Mouse (Mus musculus): ENCODE data around the gene Cacna1d. TPM values are rescaled to one million over a fixed set of nuclear protein-coding genes. Genes with fewer than 3 reads are reported as not detected.

Cacna1d gene
- polyA plus RNA-seq, 1 experiment from 2014 or later: 7.0 TPM

DNA sequence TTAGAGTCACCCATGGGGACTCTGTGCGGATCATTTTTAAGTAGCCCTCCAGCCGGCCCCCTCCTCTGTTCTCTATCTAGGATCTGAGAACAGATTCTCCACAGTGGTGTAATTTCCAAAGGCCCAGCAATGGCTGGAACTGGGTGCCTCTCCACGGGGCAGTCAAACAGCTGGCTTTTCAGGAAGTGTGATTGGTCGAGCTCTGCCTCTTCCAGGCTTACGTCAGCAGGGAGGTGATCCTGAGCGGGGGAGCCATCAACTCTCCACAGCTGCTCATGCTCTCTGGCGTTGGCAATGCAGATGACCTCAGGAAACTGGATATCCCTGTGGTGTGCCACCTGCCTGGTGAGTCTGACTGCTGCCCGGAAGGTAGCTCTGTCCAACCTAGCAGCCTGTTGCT is 457.9 kb downstream of the Cacna1d start:
- Histone ChIP-seq H3K4me3 (no peak overlapping the region), H3K4me2 (no peak overlapping the region)
- no peak for ATAC-seq (ENCODE audit: low FRiP score)

GRCm38 (mm10) chr14:30027378-30027777 is 463.9 kb downstream of the Cacna1d start:
- 50% methylated on average over 2 of the region's 2 CpGs for WGBS

More for the DNA sequence above, 457.9 kb downstream of the Cacna1d start:
- Histone ChIP-seq H3K9me3 (no peaks in the 10 kb centered on the region), H3K27me3 (no peaks in the 10 kb centered on the region), H3K27ac (no peak overlapping the region), H3K4me1 (replicated peaks) (no peaks in the 10 kb centered on the region), H3K9ac (no peak overlapping the region), H3K36me3 (peaks cover 20% of the 10 kb centered on the region)
- WGBS: 70% methylated on average over 8 of the region's 8 CpGs

GRCm38 (mm10) chr14:30024387-30024786 is 466.9 kb downstream of the Cacna1d start:
- Histone ChIP-seq H3K4me3 (no peak overlapping the region), H3K27ac (no peak overlapping the region), H3K9ac (no peak overlapping the region), H3K9me3 (no peaks in the 10 kb centered on the region), H3K4me2 (no peak overlapping the region), H3K4me1 (replicated peaks) (no peaks in the 10 kb centered on the region), H3K36me3 (no peaks in the 10 kb centered on the region), H3K27me3 (no peaks in the 10 kb centered on the region)
- 74% methylated on average over 7 of the region's 7 CpGs for WGBS
- no peak for ATAC-seq (ENCODE audit: low FRiP score)

More at GRCm38 (mm10) chr14:30027378-30027777, 463.9 kb downstream of the Cacna1d start:
- Histone ChIP-seq H3K4me3 (no peak overlapping the region), H3K9ac (no peak overlapping the region), H3K36me3 (no peaks in the 10 kb centered on the region), H3K4me2 (no peak overlapping the region), H3K4me1 (replicated peaks) (no peaks in the 10 kb centered on the region), H3K27me3 (no peaks in the 10 kb centered on the region), H3K9me3 (no peaks in the 10 kb centered on the region), H3K27ac (no peak overlapping the region)
- no peak for ATAC-seq (ENCODE audit: low FRiP score)

DNA sequence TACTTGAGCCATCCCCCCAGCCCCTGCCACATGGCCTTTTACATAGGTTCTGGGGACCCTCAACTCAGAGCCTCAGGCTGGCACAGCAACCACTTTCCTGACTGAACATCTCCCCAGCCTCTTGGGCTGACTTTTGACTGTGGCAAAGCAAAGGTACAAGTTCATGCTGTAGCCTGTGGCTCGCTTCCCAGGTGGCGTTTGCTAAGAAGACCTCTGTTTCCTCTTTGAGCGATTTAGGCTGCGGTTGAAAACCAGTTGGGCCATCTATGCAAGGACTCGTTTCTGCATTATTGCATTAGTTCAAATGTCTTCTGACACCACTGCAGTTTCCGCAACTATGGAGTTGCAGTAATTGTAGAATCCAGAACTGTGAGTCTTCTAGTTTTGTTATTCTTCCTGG is 468.8 kb downstream of the Cacna1d start:
- Histone ChIP-seq H3K27me3 (no peaks in the 10 kb centered on the region), H3K4me3 (no peak overlapping the region), H3K9ac (no peak overlapping the region), H3K4me2 (no peak overlapping the region), H3K27ac (no peak overlapping the region), H3K9me3 (no peaks in the 10 kb centered on the region), H3K36me3 (no peaks in the 10 kb centered on the region), H3K4me1 (replicated peaks) (no peaks in the 10 kb centered on the region)
- ATAC-seq (ENCODE audit: low FRiP score): no peak
- WGBS: 94% methylated on average over 6 of the region's 6 CpGs

GRCm38 (mm10) chr14:30019792-30020575 is 471.3 kb downstream of the Cacna1d start:
- Histone ChIP-seq H3K9ac (no peak overlapping the region), H3K36me3 (no peaks in the 10 kb centered on the region), H3K27ac (no peak overlapping the region), H3K4me3 (no peak overlapping the region), H3K27me3 (no peaks in the 10 kb centered on the region), H3K4me1 (replicated peaks) (no peaks in the 10 kb centered on the region), H3K4me2 (no peak overlapping the region), H3K9me3 (no peaks in the 10 kb centered on the region)
- ATAC-seq (ENCODE audit: low FRiP score): no peak
- 57% methylated on average over 9 of the region's 9 CpGs for WGBS

DNA sequence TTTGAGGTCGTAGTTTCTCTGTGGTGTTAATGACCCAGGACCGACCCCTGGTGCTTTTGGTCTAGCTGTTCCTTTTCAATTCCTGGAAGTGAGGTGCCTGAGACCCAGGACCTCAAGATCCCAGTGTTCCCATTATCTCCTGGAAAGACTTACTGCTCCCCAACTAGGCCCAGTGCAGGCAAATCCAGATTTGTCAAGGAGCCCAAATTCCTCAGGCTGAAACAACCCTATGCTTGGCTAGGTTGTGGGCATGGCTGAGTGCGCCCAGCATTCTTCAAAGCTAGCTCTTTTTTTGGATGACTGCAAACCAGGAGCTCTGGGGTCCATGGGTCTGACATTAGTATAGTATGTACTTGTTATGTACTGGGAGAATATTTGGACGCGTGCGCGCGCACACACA is 471.9 kb downstream of the Cacna1d start:
- H3K36me3 ChIP-seq: no peaks in the 10 kb centered on the region
- no peak overlapping the region for H3K4me3 ChIP-seq
- no peak for ATAC-seq (ENCODE audit: low FRiP score)
- no peak overlapping the region for H3K9ac ChIP-seq
- no peaks in the 10 kb centered on the region for H3K4me1 ChIP-seq (replicated peaks)
- 91% methylated on average over 8 of the region's 8 CpGs for WGBS
- H3K9me3 ChIP-seq: no peaks in the 10 kb centered on the region
- no peaks in the 10 kb centered on the region for H3K27me3 ChIP-seq
- H3K27ac ChIP-seq: no peak overlapping the region
- H3K4me2 ChIP-seq: no peak overlapping the region

DNA sequence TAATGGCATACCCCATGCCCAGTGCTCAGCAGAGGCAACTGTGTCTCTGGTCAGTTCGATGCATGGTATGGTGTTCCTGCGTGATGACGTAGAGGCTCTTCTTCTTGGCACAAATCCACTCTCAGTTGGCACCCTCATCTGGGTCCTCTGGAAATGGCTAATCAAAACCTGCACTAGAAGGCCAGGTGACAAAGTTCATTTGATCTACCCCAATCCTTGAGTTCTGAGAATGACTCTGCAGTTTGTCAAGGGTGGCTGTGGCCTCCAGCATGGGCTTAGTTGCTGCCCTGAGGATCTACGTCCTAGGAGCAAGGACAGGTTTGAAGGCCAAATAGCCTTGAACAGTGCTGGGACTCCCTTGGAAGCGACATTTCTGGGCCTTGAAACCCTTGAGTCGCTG is 472.4 kb downstream of the Cacna1d start:
- WGBS: 93% methylated on average over 6 of the region's 6 CpGs
- Histone ChIP-seq H3K4me2 (no peak overlapping the region), H3K9ac (no peak overlapping the region), H3K9me3 (no peaks in the 10 kb centered on the region), H3K27me3 (no peaks in the 10 kb centered on the region), H3K27ac (no peak overlapping the region), H3K4me3 (no peak overlapping the region), H3K36me3 (no peaks in the 10 kb centered on the region), H3K4me1 (replicated peaks) (no peaks in the 10 kb centered on the region)
- no peak for ATAC-seq (ENCODE audit: low FRiP score)

DNA sequence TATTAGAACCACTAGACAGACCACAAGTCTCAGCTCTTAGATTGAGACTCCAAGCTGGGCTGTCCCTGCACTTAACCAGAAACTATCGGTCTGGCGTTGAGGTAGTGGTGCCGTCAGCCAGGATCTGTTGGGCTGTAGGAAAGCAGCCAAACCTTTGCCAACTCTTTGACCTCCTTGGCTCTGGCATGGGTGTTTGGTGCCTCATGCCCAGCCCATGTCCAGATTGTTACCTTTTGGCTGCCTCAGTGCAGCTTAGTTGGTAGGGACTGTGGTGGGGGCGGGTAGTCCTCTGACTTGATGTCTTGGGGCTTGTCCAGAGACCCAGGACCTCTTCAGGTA is 472.8 kb downstream of the Cacna1d start:
- no peak overlapping the region for H3K4me2 ChIP-seq
- H3K4me1 ChIP-seq (replicated peaks): no peaks in the 10 kb centered on the region
- 95% methylated on average over 4 of the region's 4 CpGs for WGBS
- no peak overlapping the region for H3K9ac ChIP-seq
- H3K9me3 ChIP-seq: no peaks in the 10 kb centered on the region
- ATAC-seq (ENCODE audit: low FRiP score): no peak
- H3K27ac ChIP-seq: no peak overlapping the region
- no peaks in the 10 kb centered on the region for H3K36me3 ChIP-seq
- H3K4me3 ChIP-seq: no peak overlapping the region
- H3K27me3 ChIP-seq: no peaks in the 10 kb centered on the region

GRCm38 (mm10) chr14:30017794-30018462 is 473.3 kb downstream of the Cacna1d start:
- Histone ChIP-seq H3K27me3 (no peaks in the 10 kb centered on the region), H3K9ac (no peak overlapping the region), H3K9me3 (no peaks in the 10 kb centered on the region), H3K4me3 (no peak overlapping the region), H3K27ac (no peak overlapping the region), H3K4me2 (no peak overlapping the region), H3K36me3 (no peaks in the 10 kb centered on the region), H3K4me1 (replicated peaks) (no peaks in the 10 kb centered on the region)
- WGBS: 93% methylated on average over 8 of the region's 8 CpGs
- no peak for ATAC-seq (ENCODE audit: low FRiP score)

- H3K4me2 ChIP-seq: no peak overlapping the region
- no peaks in the 10 kb centered on the region for H3K27me3 ChIP-seq
- no peaks in the 10 kb centered on the region for H3K36me3 ChIP-seq
- no peak overlapping the region for H3K4me3 ChIP-seq
- WGBS: 92% methylated on average over 5 of the region's 5 CpGs
- ATAC-seq (ENCODE audit: low FRiP score): no peak
- H3K9me3 ChIP-seq: no peaks in the 10 kb centered on the region
- H3K27ac ChIP-seq: no peak overlapping the region
- no peak overlapping the region for H3K9ac ChIP-seq
- no peaks in the 10 kb centered on the region for H3K4me1 ChIP-seq (replicated peaks)
Observed at GRCm38 (mm10) chr14:30016666-30017065, 474.6 kb downstream of the Cacna1d start.

- H3K27ac ChIP-seq: no peak overlapping the region
- no peaks in the 10 kb centered on the region for H3K9me3 ChIP-seq
- H3K36me3 ChIP-seq: no peaks in the 10 kb centered on the region
- peaks cover 14% of the 10 kb centered on the region for H3K27me3 ChIP-seq
- no peak overlapping the region for H3K4me2 ChIP-seq
- no peak for ATAC-seq (ENCODE audit: low FRiP score)
- no peak overlapping the region for H3K9ac ChIP-seq
- H3K4me1 ChIP-seq (replicated peaks): no peaks in the 10 kb centered on the region
- H3K4me3 ChIP-seq: no peak overlapping the region
- WGBS: 74% methylated on average over 1 of the region's 1 CpGs
Observed at GRCm38 (mm10) chr14:30015008-30015407, 476.2 kb downstream of the Cacna1d start.

- H3K36me3 ChIP-seq: no peaks in the 10 kb centered on the region
Observed at GRCm38 (mm10) chr14:30014487-30014886, 476.8 kb downstream of the Cacna1d start.

More at GRCm38 (mm10) chr14:30014487-30014886, 476.8 kb downstream of the Cacna1d start:
- 76% methylated on average over 10 of the region's 10 CpGs for WGBS
- Histone ChIP-seq H3K4me2 (no peak overlapping the region), H3K27ac (no peak overlapping the region), H3K9me3 (no peaks in the 10 kb centered on the region), H3K4me3 (no peak overlapping the region), H3K4me1 (replicated peaks) (no peaks in the 10 kb centered on the region), H3K27me3 (peaks cover 19% of the 10 kb centered on the region), H3K9ac (no peak overlapping the region)
- no peak for ATAC-seq (ENCODE audit: low FRiP score)
